Mouse (Mus musculus): ENCODE results near the gene Gm10097. TPM values are rescaled to one million over a fixed set of nuclear protein-coding genes. Genes with fewer than 3 reads are reported as not detected.

Gene Gm10097
- polyA plus RNA-seq, 1 experiment from 2014 or later, result not detected

- no peaks in the 10 kb centered on the region for H3K9me3 ChIP-seq (replicated peaks)
- H3K36me3 ChIP-seq, result no peaks in the 10 kb centered on the region
- H3K27ac ChIP-seq (replicated peaks), result no peak overlapping the region
- no peak overlapping the region for H3K4me3 ChIP-seq
- no peaks in the 10 kb centered on the region for H3K4me1 ChIP-seq
- H3K27me3 ChIP-seq (ENCODE audit: low read depth, poor library complexity, severe bottlenecking), result no peaks in the 10 kb centered on the region
- DNase-seq (ENCODE audit: low spot score), result no peak
- 88% methylated on average over 10 of the region's 10 CpGs for WGBS
These were observed 28.2 kb downstream of the Gm10097 start for GRCm38 (mm10) chr10:5096996-5097753.

- Histone ChIP-seq H3K27me3 (ENCODE audit: low read depth, poor library complexity, severe bottlenecking) (no peaks in the 10 kb centered on the region), H3K36me3 (no peaks in the 10 kb centered on the region), H3K4me1 (no peaks in the 10 kb centered on the region), H3K4me3 (no peak overlapping the region), H3K27ac (replicated peaks) (no peak overlapping the region), H3K9me3 (replicated peaks) (no peaks in the 10 kb centered on the region)
- no peak for DNase-seq (ENCODE audit: low spot score)
- 79% methylated on average over 2 of the region's 2 CpGs for WGBS
These were observed 28.8 kb downstream of the Gm10097 start for GRCm38 (mm10) chr10:5097754-5098137.

GRCm38 (mm10) chr10:5110773-5111172 lies 41.8 kb downstream of the Gm10097 start:
- Histone ChIP-seq H3K4me1 (no peaks in the 10 kb centered on the region), H3K9me3 (replicated peaks) (no peaks in the 10 kb centered on the region), H3K36me3 (no peaks in the 10 kb centered on the region), H3K27me3 (ENCODE audit: low read depth, poor library complexity, severe bottlenecking) (no peaks in the 10 kb centered on the region), H3K4me3 (no peak overlapping the region), H3K27ac (replicated peaks) (no peak overlapping the region)
- no peak for DNase-seq (ENCODE audit: low spot score)
- 88% methylated on average over 5 of the region's 5 CpGs for whole genome bisulfite sequencing

GRCm38 (mm10) chr10:5116155-5116554 lies 47.2 kb downstream of the Gm10097 start:
- H3K4me3 ChIP-seq, result no peak overlapping the region
- H3K36me3 ChIP-seq, result no peaks in the 10 kb centered on the region
- H3K9me3 ChIP-seq (replicated peaks), result no peaks in the 10 kb centered on the region
- 90% methylated on average over 5 of the region's 5 CpGs for WGBS
- H3K27me3 ChIP-seq (ENCODE audit: low read depth, poor library complexity, severe bottlenecking), result no peaks in the 10 kb centered on the region
- no peaks in the 10 kb centered on the region for H3K4me1 ChIP-seq
- no peak for DNase-seq (ENCODE audit: low spot score)
- H3K27ac ChIP-seq (replicated peaks), result no peak overlapping the region

- H3K27ac ChIP-seq (replicated peaks), result no peak overlapping the region
- H3K9me3 ChIP-seq (replicated peaks), result no peaks in the 10 kb centered on the region
- no peaks in the 10 kb centered on the region for H3K4me1 ChIP-seq
- H3K4me3 ChIP-seq, result no peak overlapping the region
- no peak for DNase-seq (ENCODE audit: low spot score)
- H3K36me3 ChIP-seq, result no peaks in the 10 kb centered on the region
- H3K27me3 ChIP-seq (ENCODE audit: low read depth, poor library complexity, severe bottlenecking), result no peaks in the 10 kb centered on the region
- WGBS, result 92% methylated on average over 6 of the region's 6 CpGs
These were observed 47.7 kb downstream of the Gm10097 start for GRCm38 (mm10) chr10:5116720-5117119.

Data from midbrain, embryonic 10.5 days (tissue).